Mouse (Mus musculus): Measurements from ENCODE around the gene Ubash3a. TPM values are rescaled to one million over a fixed set of nuclear protein-coding genes. Genes with fewer than 3 reads are reported as not detected.

Ubash3a gene
- total RNA-seq (2021) = under 1 TPM in 1 of 2 experiments, not detected in 1; 0.41 TPM
- long read RNA-seq, experiment 1, partial matches to known transcripts = 0 of 1 reads
- long read RNA-seq, experiment 1, other reads (novel, unspliced or antisense) = 1 of 1 reads
- long read RNA-seq, experiment 2 = 0 reads

- no peak for DNase-seq
Observed at GRCm38 (mm10) chr17:31207771-31208334, at the start of gene Ubash3a. TSS of gene Ubash3a (plus strand) at chr17:31207873.

GRCm38 (mm10) chr17:31157921-31158320 lies 49.8 kb upstream of the Ubash3a start:
- DNase-seq = no peak
- intact Hi-C loops (cut with DNase I) = no loop called here

More at GRCm38 (mm10) chr17:31207771-31208334, at the start of gene Ubash3a:
- intact Hi-C loops (cut with DNase I) = no loop called here

GRCm38 (mm10) chr17:31160291-31160690 lies 47.4 kb upstream of the Ubash3a start:
- DNase-seq = no peak
- intact Hi-C loops (cut with DNase I) = no loop called here

GRCm38 (mm10) chr17:31162607-31163006 lies 45.1 kb upstream of the Ubash3a start:
- DNase-seq = no peak
- intact Hi-C loops (cut with DNase I) = no loop called here

- intact Hi-C loops (cut with DNase I) = no loop called here
- DNase-seq = no peak
Observed at GRCm38 (mm10) chr17:31163821-31164220, 43.9 kb upstream of the Ubash3a start.

GRCm38 (mm10) chr17:31165127-31165526 lies 42.5 kb upstream of the Ubash3a start, which contains the start of gene Tff1:
TSS of gene Tff1 (minus strand) at chr17:31165277.
- intact Hi-C loops (cut with DNase I) = no loop called here
- DNase-seq = no peak

GRCm38 (mm10) chr17:31169796-31170195 lies 37.9 kb upstream of the Ubash3a start:
- intact Hi-C loops (cut with DNase I) = no loop called here

GRCm38 (mm10) chr17:31176321-31176720 lies 31.4 kb upstream of the Ubash3a start:
- intact Hi-C loops (cut with DNase I) = no loop called here
- no peak for DNase-seq

More at GRCm38 (mm10) chr17:31169796-31170195, 37.9 kb upstream of the Ubash3a start:
- DNase-seq = no peak

GRCm38 (mm10) chr17:31181490-31181889 lies 26.2 kb upstream of the Ubash3a start:
- DNase-seq = no peak
- intact Hi-C loops (cut with DNase I) = no loop called here

- no peak for DNase-seq
- intact Hi-C loops (cut with DNase I) = no loop called here
Observed at GRCm38 (mm10) chr17:31183180-31183974, 24.3 kb upstream of the Ubash3a start.

- intact Hi-C loops (cut with DNase I) = no loop called here
- DNase-seq = no peak
Observed at GRCm38 (mm10) chr17:31184269-31184990, 23.2 kb upstream of the Ubash3a start.

- peak; percentile 38 to 48 for DNase-seq
- intact Hi-C loops (cut with DNase I) = loop anchor here (1.0 to 5.0 kb wide), 3 partner anchors 49 to 175 kb away; no protein-coding TSS in a partner anchor
Observed at GRCm38 (mm10) chr17:31187370-31187769, 20.3 kb upstream of the Ubash3a start.

- intact Hi-C loops (cut with DNase I) = no loop called here
Observed at GRCm38 (mm10) chr17:31191825-31192224, 15.8 kb upstream of the Ubash3a start.

GRCm38 (mm10) chr17:31192663-31193062 lies 15.0 kb upstream of the Ubash3a start:
- intact Hi-C loops (cut with DNase I) = no loop called here
- DNase-seq = no peak

More at GRCm38 (mm10) chr17:31191825-31192224, 15.8 kb upstream of the Ubash3a start:
- DNase-seq = no peak

- intact Hi-C loops (cut with DNase I) = no loop called here
- no peak for DNase-seq
Observed at GRCm38 (mm10) chr17:31193360-31193759, 14.3 kb upstream of the Ubash3a start.

GRCm38 (mm10) chr17:31195207-31195606 lies 12.5 kb upstream of the Ubash3a start:
- no peak for DNase-seq
- intact Hi-C loops (cut with DNase I) = no loop called here

GRCm38 (mm10) chr17:31196283-31196682 lies 11.4 kb upstream of the Ubash3a start:
- intact Hi-C loops (cut with DNase I) = no loop called here
- no peak for DNase-seq

GRCm38 (mm10) chr17:31198877-31199276 lies 8.8 kb upstream of the Ubash3a start, which contains the start of gene Tmprss3:
TSS of gene Tmprss3 (minus strand) at chr17:31198977.
- DNase-seq = no peak
- intact Hi-C loops (cut with DNase I) = no loop called here

GRCm38 (mm10) chr17:31208654-31209053 lies 981 bp downstream of the Ubash3a start:
- no peak for DNase-seq
- intact Hi-C loops (cut with DNase I) = no loop called here

- no peak for DNase-seq
- intact Hi-C loops (cut with DNase I) = no loop called here
Observed at GRCm38 (mm10) chr17:31209376-31209930, 1.8 kb downstream of the Ubash3a start.

Data from gastrocnemius, postnatal 36 days (tissue).